Mouse (Mus musculus) v-Abl transformed pro-B cells (cell line): ENCODE measurements around the gene Gbp8.
"Not testable (repeated sequence)": the region's sequence is repeated elsewhere in the genome, so short reads cannot be mapped to it uniquely, and the experiment has no call there.

Source experiments
- in situ Hi-C, 2 experiments: fragments of 400-800 bp; cut with MboI; formaldehyde crosslinking; loops; one replicate each; pipeline ENCODE4 v1.15.1; 2025; ENCODE audit not compliant: unreplicated experiment in 2 of 2

The Gbp8 gene

GRCm38 (mm10) chr5:105139409-105140088 is at the start of gene Gbp8, which contains the start of the genes Gbp9 and Gbp4:
Gene Gbp8 (minus strand): TSS chr5:105139540.
Gene Gbp9 (minus strand): TSS chr5:105139539.
Gene Gbp4 (minus strand): TSS chr5:105139586.
- in situ Hi-C loops: loop anchor here (5.0 to 25.0 kb wide), 4 partner anchors 32 to 548 kb away; partner anchors contain the start of genes Abcg3 (in 1 of the 2), Lrrc8c (in 1 of the 2) and Lrrc8d (in 1 of the 2)

- in situ Hi-C loops: no loop called here
These were observed 42.1 kb upstream of the Gbp8 start for GRCm38 (mm10) chr5:105181446-105181845.

GRCm38 (mm10) chr5:105156582-105156981 is 17.2 kb upstream of the Gbp8 start:
- in situ Hi-C loops: no loop called here

DNA sequence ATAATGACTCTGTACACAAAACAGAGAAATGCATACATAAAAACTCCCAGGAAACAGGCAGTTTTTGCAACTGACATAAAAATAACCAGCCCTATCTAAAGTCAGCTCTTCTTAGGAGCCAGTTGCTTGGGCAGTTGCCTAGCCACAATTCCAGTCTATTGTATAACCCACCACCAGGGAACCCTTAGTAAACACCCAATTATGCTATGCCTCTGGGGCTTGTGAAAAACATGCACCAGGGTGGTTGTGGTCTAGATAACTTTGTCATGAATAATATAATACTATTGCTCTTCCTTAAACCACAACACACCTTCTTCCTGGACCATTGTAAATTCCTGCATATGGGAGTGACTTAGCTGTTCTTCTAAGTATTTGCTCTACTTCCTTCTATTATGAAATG is 14.7 kb upstream of the Gbp8 start:
- in situ Hi-C loops: no loop called here

GRCm38 (mm10) chr5:105148062-105148461 is 8.7 kb upstream of the Gbp8 start:
- in situ Hi-C loops: loop anchor here (10.0 to 25.0 kb wide), 3 partner anchors 163 to 539 kb away; partner anchors contain the start of genes Abcg3 (in 1 of the 2), Lrrc8c (in 1 of the 2) and Lrrc8d (in 1 of the 2)

GRCm38 (mm10) chr5:105146447-105146846 is 7.1 kb upstream of the Gbp8 start:
- in situ Hi-C loops: loop anchor here (10.0 to 25.0 kb wide), 3 partner anchors 162 to 541 kb away; partner anchors contain the start of genes Abcg3 (in 1 of the 2), Lrrc8c (in 1 of the 2) and Lrrc8d (in 1 of the 2)

DNA sequence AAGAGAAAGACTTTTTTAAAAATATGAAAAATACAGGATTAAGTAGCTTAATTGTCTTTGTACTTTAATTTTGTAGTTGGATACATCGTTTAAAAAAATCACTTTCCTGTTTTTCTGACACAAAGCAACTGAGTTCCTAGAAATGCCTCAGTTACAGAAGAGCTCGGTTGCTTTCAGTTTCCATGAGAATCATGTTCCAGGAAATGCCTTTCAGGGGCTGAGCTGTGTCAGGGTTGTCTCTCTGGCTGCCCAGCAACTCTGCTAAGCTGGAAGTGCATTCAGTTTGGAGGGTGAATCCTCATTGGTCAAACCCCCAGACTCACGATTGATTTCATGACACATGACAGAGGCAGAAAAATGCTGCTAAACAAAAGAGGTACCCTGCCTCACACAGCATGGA is 6.4 kb upstream of the Gbp8 start:
- in situ Hi-C loops: loop anchor here (10.0 to 25.0 kb wide), 3 partner anchors 161 to 542 kb away; partner anchors contain the start of genes Abcg3 (in 1 of the 2), Lrrc8c (in 1 of the 2) and Lrrc8d (in 1 of the 2)

GRCm38 (mm10) chr5:105140089-105140810 is 910 bp upstream of the Gbp8 start:
- in situ Hi-C loops: loop anchor here (5.0 to 25.0 kb wide), 4 partner anchors 33 to 547 kb away; partner anchors contain the start of genes Abcg3 (in 1 of the 2), Lrrc8c (in 1 of the 2) and Lrrc8d (in 1 of the 2)

DNA sequence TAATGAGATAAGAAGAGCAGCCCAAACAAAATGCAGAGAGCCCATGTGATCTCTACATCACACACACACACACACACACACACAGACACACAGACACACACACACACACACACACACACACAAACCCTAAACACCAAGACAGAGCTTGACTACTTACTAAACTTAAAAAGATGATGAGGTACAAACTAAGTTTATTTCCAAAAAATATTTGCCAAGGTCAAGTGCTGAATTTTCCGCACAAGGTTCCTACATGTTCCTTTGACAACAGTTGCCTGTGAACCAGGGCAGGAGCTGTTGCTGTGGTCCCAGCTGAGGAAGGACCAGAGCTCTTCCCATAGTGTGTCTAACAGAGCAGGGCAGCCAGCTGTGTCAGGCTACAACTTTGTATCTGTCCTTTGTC is 434 bp downstream of the Gbp8 start:
- in situ Hi-C loops: loop anchor here (25.0 kb wide), 2 partner anchors 373 to 548 kb away; partner anchors contain the start of genes Lrrc8c (in 1 of the 2) and Lrrc8d (in 1 of the 2)

GRCm38 (mm10) chr5:105136706-105137304 is 2.5 kb downstream of the Gbp8 start:
- in situ Hi-C loops: loop anchor here (25.0 kb wide), 2 partner anchors 375 to 550 kb away; partner anchors contain the start of genes Lrrc8c (in 1 of the 2) and Lrrc8d (in 1 of the 2)

DNA sequence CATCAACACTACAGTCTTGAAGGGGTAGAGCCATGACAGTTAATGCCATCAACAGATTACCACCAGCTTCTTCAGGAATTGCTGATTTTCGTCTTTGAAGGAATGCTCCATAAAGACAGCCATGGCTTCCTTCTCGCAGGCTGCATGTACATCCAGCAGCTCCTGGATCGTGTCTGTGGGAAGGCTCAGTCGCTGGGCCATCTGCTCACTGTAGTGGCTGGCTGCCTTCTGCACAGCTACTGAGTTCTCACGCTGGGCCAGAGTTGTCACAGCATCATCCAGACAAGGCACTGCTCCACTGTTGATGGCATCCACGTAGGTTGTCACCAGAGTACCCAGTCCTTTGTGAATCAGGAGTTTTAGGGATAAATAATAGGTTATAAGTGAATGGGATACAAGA is 17.6 kb downstream of the Gbp8 start:
- in situ Hi-C loops: loop anchor here in 1 of 2 experiments (25.0 kb wide), 1 partner anchor 1891 kb away; no protein-coding TSS in a partner anchor

DNA sequence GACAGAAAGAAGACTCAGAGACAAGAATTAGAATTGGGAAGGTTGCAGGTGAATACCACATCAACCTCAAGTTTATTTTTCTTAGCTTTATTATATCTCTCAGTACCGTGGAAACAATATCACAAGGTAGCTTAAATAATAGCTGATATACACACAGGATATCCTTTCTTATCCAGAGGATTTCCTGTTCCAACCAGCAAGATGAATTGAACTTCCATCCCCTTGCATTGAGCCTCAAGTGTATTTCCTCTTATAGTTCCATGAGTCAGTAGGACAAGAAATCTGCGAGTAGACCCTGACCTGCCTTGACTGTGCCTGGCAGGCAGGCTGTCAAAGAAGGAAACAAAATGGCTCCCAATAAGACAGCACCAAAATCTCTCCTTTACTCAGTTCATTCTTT is 23.6 kb downstream of the Gbp8 start:
- in situ Hi-C loops: loop anchor here in 1 of 2 experiments (10.0 to 25.0 kb wide), 3 partner anchors 61 to 1897 kb away; partner anchors contain the start of gene Abcg3

DNA sequence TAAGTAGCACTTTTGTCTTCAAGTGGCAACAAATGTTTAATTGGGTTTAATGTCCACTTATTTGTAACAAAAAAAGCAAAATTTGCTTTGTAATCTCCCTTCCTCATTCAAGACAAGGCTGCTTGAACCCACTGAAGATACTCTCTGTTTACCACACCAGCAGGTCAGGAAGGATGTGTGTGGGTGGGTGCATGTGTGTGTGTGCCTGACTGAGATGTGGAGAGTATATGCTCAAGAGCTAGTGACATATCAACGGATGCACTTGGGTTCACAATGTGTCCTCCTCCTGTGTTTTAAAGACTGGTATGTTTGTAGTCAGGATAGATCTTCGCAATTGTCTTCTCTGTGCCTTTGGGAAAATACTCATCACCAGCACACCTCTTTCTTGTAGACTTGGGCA is 24.6 kb downstream of the Gbp8 start:
- in situ Hi-C loops: loop anchor here in 1 of 2 experiments (10.0 to 25.0 kb wide), 3 partner anchors 60 to 1898 kb away; partner anchors contain the start of gene Abcg3

- in situ Hi-C loops: loop anchor here in 1 of 2 experiments (10.0 to 25.0 kb wide), 3 partner anchors 59 to 1899 kb away; partner anchors contain the start of gene Abcg3
These were observed 25.7 kb downstream of the Gbp8 start for GRCm38 (mm10) chr5:105113656-105114055.

- in situ Hi-C loops: loop anchor here in 1 of 2 experiments (10.0 to 25.0 kb wide), 3 partner anchors 56 to 1902 kb away; partner anchors contain the start of gene Abcg3
These were observed 29.0 kb downstream of the Gbp8 start for GRCm38 (mm10) chr5:105110271-105110852.

DNA sequence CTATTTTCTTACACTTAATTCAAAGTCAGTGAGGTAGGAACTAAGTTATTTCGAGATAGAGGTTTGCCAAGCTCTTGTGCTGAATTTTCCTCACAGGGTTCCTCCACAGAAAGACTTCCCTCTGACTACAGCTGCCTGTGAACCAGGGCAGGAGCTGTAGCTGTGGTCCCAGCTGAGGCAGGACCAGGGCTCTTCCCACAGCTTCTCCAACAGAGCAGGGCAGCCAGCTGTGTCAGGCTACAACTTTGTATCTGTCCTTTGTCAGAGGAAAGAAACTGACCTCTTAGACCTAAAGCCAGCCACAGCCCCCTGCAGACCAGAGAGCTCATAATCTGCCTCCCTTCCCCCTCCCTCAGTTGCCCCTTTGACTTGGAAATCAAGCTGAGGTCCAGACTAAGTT is 29.6 kb downstream of the Gbp8 start:
- in situ Hi-C loops: loop anchor here (5.0 to 25.0 kb wide), 4 partner anchors 33 to 1903 kb away; partner anchors contain the start of gene Abcg3 (in 1 of the 2)

DNA sequence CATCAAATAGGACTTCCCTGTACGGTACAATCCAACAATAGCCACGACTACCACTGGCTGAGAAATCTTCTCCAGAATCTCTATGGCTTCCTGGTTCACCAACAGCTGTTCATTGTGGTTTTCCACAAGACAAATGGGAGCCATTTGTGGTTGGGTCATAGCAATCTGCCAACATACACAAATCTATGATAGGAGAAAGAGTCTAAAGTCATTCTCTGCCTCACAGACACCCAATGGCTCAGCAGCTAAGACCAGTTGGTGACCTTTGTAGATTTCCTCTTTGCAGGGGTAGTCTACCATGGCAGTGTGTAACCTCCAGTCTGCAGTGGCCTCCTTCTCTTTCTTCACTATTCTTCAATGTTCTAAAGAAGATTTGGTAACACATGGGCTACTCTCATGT is 33.7 kb downstream of the Gbp8 start:
- in situ Hi-C loops: loop anchor here (5.0 to 25.0 kb wide), 2 partner anchors 37 to 1907 kb away; no protein-coding TSS in a partner anchor

DNA sequence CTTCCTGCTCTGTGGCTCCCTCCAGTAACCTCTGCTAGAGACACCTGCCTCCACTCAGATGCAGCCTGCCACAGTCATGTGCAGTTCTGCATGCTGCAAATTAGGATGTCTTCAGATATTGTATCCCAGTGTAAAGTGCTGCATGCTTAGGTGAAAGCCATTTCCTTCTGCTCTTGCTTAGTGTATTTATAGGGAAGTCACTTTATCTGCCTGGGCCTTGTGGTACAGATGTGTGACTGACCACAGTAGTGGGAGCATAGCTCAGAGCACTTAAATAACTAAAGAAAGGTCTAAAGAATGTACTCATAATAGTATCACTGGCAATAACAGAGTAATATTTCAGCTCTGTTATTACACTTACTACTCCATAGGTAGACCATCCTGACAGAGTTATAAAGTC is 57.4 kb downstream of the Gbp8 start:
- in situ Hi-C loops: no loop called here

GRCm38 (mm10) chr5:105068356-105068755 is 71.0 kb downstream of the Gbp8 start:
- in situ Hi-C loops: not testable (repeated sequence)
